Mouse (Mus musculus) lung, postnatal 0 days (tissue): ENCODE measurements around the gene Wdr83os. TPM values are rescaled to one million over a fixed set of nuclear protein-coding genes. Genes with fewer than 3 reads are reported as not detected.
A peak's percentile ranks its signal among the peaks of the same experiment; 100 is the strongest.

Experiments
- ATAC-seq: fragments of 200-750 bp; cut with Nextera tagmentation; 2 replicates; pipeline ENCODE4 v1.8.0; 2017; ENCODE audit warnings: moderate library complexity
- DNase-seq: peaks from one replicate; pipeline ENCODE4 v3.0.0-alpha.2; 2016; ENCODE audit warnings: low spot score
- H3K27ac ChIP-seq: fragments of 300-500 bp; sonication (generic); 2 replicates; pipeline ENCODE4 v1.5.1; 2014; ENCODE audit warnings: antibody characterized with exemption, mild to moderate bottlenecking, low read length, mixed read lengths
- H3K27me3 ChIP-seq: fragments of 300-500 bp; sonication (generic); replicated peaks from 2 replicates; pipeline ENCODE4 v1.6.1; 2014; ENCODE audit warnings: low read length, mixed read lengths; ENCODE audit not compliant: insufficient read depth
- H3K36me3 ChIP-seq: fragments of 300-500 bp; sonication (generic); 2 replicates; pipeline ENCODE4 v1.6.1; 2014; ENCODE audit warnings: low read length, mixed read lengths; ENCODE audit not compliant: insufficient read depth
- H3K4me1 ChIP-seq: fragments of 300-500 bp; sonication (generic); 2 replicates; pipeline ENCODE4 v1.6.1; 2014; ENCODE audit warnings: antibody characterized with exemption, low read depth, low read length, mixed read lengths; ENCODE audit not compliant: insufficient read depth
- H3K4me2 ChIP-seq: fragments of 300-500 bp; sonication (generic); replicated peaks from 2 replicates; pipeline ENCODE4 v1.6.1; 2014; ENCODE audit warnings: low read depth, mild to moderate bottlenecking, low read length, moderate library complexity, mixed read lengths
- H3K4me3 ChIP-seq: fragments of 300-500 bp; sonication (generic); 2 replicates; pipeline ENCODE4 v1.5.1; 2014; ENCODE audit warnings: low read depth, low read length
- H3K9ac ChIP-seq: fragments of 300-500 bp; sonication (generic); replicated peaks from 2 replicates; pipeline ENCODE4 v1.6.1; 2014; ENCODE audit warnings: low read depth, mild to moderate bottlenecking
- H3K9me3 ChIP-seq: fragments of 300-500 bp; sonication (generic); 2 replicates; pipeline ENCODE4 v1.6.1; 2016; ENCODE audit warnings: low read length, mixed read lengths
- CTCF ChIP-seq: IDR thresholded peaks from 2 replicates; pipeline ENCODE4 v1.5.1; 2016; ENCODE audit warnings: antibody characterized with exemption, mild to moderate bottlenecking
- EP300 ChIP-seq: IDR thresholded peaks from 2 replicates; pipeline ENCODE4 v1.6.1; 2016; ENCODE audit warnings: antibody characterized with exemption, mild to moderate bottlenecking, control low read depth
- WGBS: fragments of 180-500 bp; shearing (Covaris S2); extraction: QIAGEN DNeasy Blood & Tissue Kit; methylation state at CpG from one replicate; pipeline ENCODE4 v1.1.7; 2014; 5-methylcytosine and 5-hydroxymethylcytosine counted together
- polyA plus RNA-seq: library from polyadenylated mRNA; unstranded; fragments of >200 nt; fragmentation: Nextera tagmentation; extraction: Ambion mirVana; gene quantifications from 2 replicates; pipeline ENCODE4 v1.2.1, GENCODE M21; 2015

Wdr83os gene
- polyA plus RNA-seq, 1 experiment from 2014 or later = 95.6 TPM

GRCm38 (mm10) chr8:85086238-85086637, 5.7 kb downstream of the Wdr83os start:
- WGBS = 83% methylated on average over 3 of the region's 3 CpGs
- no peaks in the 10 kb centered on the region for H3K27me3 ChIP-seq
- no peaks in the 10 kb centered on the region for H3K9me3 ChIP-seq
- DNase-seq = no peak
- H3K4me2 ChIP-seq = no peak overlapping the region
- TF ChIP-seq CTCF = peak; percentile 27
- TF ChIP-seq EP300 = no peak
- peaks cover 10% of the 10 kb centered on the region; the same call in 1 of the 2 replicates for H3K36me3 ChIP-seq
- H3K27ac ChIP-seq = no peak overlapping the region
- H3K4me3 ChIP-seq = no peak overlapping the region
- H3K4me1 ChIP-seq = peaks cover 3% of the 10 kb centered on the region
- H3K9ac ChIP-seq = no peak overlapping the region
- ATAC-seq = no peak

- no peak overlapping the region for H3K4me2 ChIP-seq
- no peak overlapping the region for H3K4me3 ChIP-seq
- 62% methylated on average over 2 of the region's 2 CpGs for WGBS
- no peak for DNase-seq
- H3K36me3 ChIP-seq = peaks cover 10% of the 10 kb centered on the region; the same call in 1 of the 2 replicates
- H3K27ac ChIP-seq = no peak overlapping the region
- no peak for TF ChIP-seq EP300
- TF ChIP-seq CTCF = no peak
- no peaks in the 10 kb centered on the region for H3K9me3 ChIP-seq
- no peak for ATAC-seq
- H3K4me1 ChIP-seq = no peaks in the 10 kb centered on the region
- no peaks in the 10 kb centered on the region for H3K27me3 ChIP-seq
- H3K9ac ChIP-seq = no peak overlapping the region
Measured at GRCm38 (mm10) chr8:85088771-85089170, 8.2 kb downstream of the Wdr83os start.

GRCm38 (mm10) chr8:85090856-85091255, 10.3 kb downstream of the Wdr83os start:
- Histone ChIP-seq H3K9ac (no peak overlapping the region), H3K4me3 (no peak overlapping the region), H3K36me3 (peaks cover 10% of the 10 kb centered on the region; the same call in 1 of the 2 replicates), H3K27ac (no peak overlapping the region), H3K9me3 (no peaks in the 10 kb centered on the region), H3K4me2 (no peak overlapping the region), H3K27me3 (no peaks in the 10 kb centered on the region), H3K4me1 (no peaks in the 10 kb centered on the region)
- no peak for TF ChIP-seq CTCF
- no peak for TF ChIP-seq EP300
- 84% methylated on average over 11 of the region's 11 CpGs for WGBS
- no peak for DNase-seq
- no peak for ATAC-seq

GRCm38 (mm10) chr8:85091526-85092090, 11.1 kb downstream of the Wdr83os start:
- no peak for TF ChIP-seq CTCF
- no peak for TF ChIP-seq EP300
- no peaks in the 10 kb centered on the region for H3K27me3 ChIP-seq
- no peak overlapping the region for H3K4me2 ChIP-seq
- H3K4me3 ChIP-seq = no peak overlapping the region
- peaks cover 17% of the 10 kb centered on the region for H3K36me3 ChIP-seq
- H3K9me3 ChIP-seq = no peaks in the 10 kb centered on the region
- DNase-seq (no peak), ATAC-seq (0 out of 2 replicates have a peak, but pooled peaks have one; percentile 35)
- no peak overlapping the region for H3K9ac ChIP-seq
- H3K27ac ChIP-seq = no peak overlapping the region
- no peaks in the 10 kb centered on the region for H3K4me1 ChIP-seq
- WGBS = 42% methylated on average over 21 of the region's 21 CpGs

- H3K9me3 ChIP-seq = no peaks in the 10 kb centered on the region
- ATAC-seq (no peak), DNase-seq (no peak)
- no peak overlapping the region for H3K4me2 ChIP-seq
- H3K27me3 ChIP-seq = no peaks in the 10 kb centered on the region
- TF ChIP-seq CTCF (no peak), EP300 (no peak)
- H3K4me3 ChIP-seq = no peak overlapping the region
- H3K9ac ChIP-seq = no peak overlapping the region
- H3K4me1 ChIP-seq = no peaks in the 10 kb centered on the region
- H3K27ac ChIP-seq = no peak overlapping the region
- WGBS = 91% methylated on average over 13 of the region's 13 CpGs
- peaks cover 22% of the 10 kb centered on the region; the same call in 1 of the 2 replicates for H3K36me3 ChIP-seq
Measured at GRCm38 (mm10) chr8:85095051-85095450, 14.5 kb downstream of the Wdr83os start.

GRCm38 (mm10) chr8:85095566-85095965, 15.0 kb downstream of the Wdr83os start:
- WGBS = 91% methylated on average over 7 of the region's 7 CpGs
- H3K4me1 ChIP-seq = no peaks in the 10 kb centered on the region
- TF ChIP-seq CTCF = no peak
- TF ChIP-seq EP300 = no peak

More at GRCm38 (mm10) chr8:85095566-85095965, 15.0 kb downstream of the Wdr83os start:
- H3K36me3 ChIP-seq = peaks cover 22% of the 10 kb centered on the region; the same call in 1 of the 2 replicates
- H3K4me2 ChIP-seq = no peak overlapping the region
- H3K9me3 ChIP-seq = no peaks in the 10 kb centered on the region
- H3K9ac ChIP-seq = no peak overlapping the region
- no peak for ATAC-seq
- no peak overlapping the region for H3K27ac ChIP-seq
- no peak for DNase-seq
- H3K4me3 ChIP-seq = no peak overlapping the region
- no peaks in the 10 kb centered on the region for H3K27me3 ChIP-seq
